Mouse (Mus musculus): Measurements from ENCODE around the gene Acvr1. TPM values are rescaled to one million over a fixed set of nuclear protein-coding genes. Genes with fewer than 3 reads are reported as not detected.
A peak's percentile ranks its signal among the peaks of the same experiment; 100 is the strongest.

The Acvr1 gene
- polyA plus RNA-seq, 1 experiment from 2014 or later, result 9.4 TPM

- no peaks in the 10 kb centered on the region for H3K9me3 ChIP-seq
- H3K27ac ChIP-seq, result no peak overlapping the region
- WGBS, result 67% methylated on average over 9 of the region's 9 CpGs
- peaks cover 13% of the 10 kb centered on the region; the same call in 1 of the 2 replicates for H3K36me3 ChIP-seq
- H3K27me3 ChIP-seq (ENCODE audit: insufficient read depth, poor library complexity, severe bottlenecking), result no peaks in the 10 kb centered on the region
- no peak overlapping the region for H3K4me3 ChIP-seq
- peaks cover 30% of the 10 kb centered on the region for H3K4me1 ChIP-seq
- DNase-seq (ENCODE audit: low spot score), result no peak
These were observed 85.4 kb downstream of the Acvr1 start for GRCm38 (mm10) chr2:58481450-58482100.

- Histone ChIP-seq H3K9me3 (no peaks in the 10 kb centered on the region), H3K27me3 (ENCODE audit: insufficient read depth, poor library complexity, severe bottlenecking) (no peaks in the 10 kb centered on the region), H3K27ac (0 out of 2 replicates have a peak overlapping the region, but pooled peaks have one; percentile 4), H3K4me1 (peaks cover 22% of the 10 kb centered on the region), H3K4me3 (no peak overlapping the region), H3K36me3 (peaks cover 20% of the 10 kb centered on the region; the same call in 1 of the 2 replicates)
- DNase-seq (ENCODE audit: low spot score), result no peak
- 64% methylated on average over 6 of the region's 6 CpGs for WGBS
These were observed 86.2 kb downstream of the Acvr1 start for GRCm38 (mm10) chr2:58480764-58481163.

GRCm38 (mm10) chr2:58479536-58479935, 87.4 kb downstream of the Acvr1 start:
- DNase-seq (ENCODE audit: low spot score), result no peak

GRCm38 (mm10) chr2:58478144-58478543, 88.8 kb downstream of the Acvr1 start:
- DNase-seq (ENCODE audit: low spot score), result no peak
- Histone ChIP-seq H3K27ac (no peak overlapping the region), H3K27me3 (ENCODE audit: insufficient read depth, poor library complexity, severe bottlenecking) (no peaks in the 10 kb centered on the region), H3K4me1 (peaks cover 4% of the 10 kb centered on the region; the same call in 1 of the 2 replicates), H3K36me3 (peaks cover 33% of the 10 kb centered on the region), H3K9me3 (no peaks in the 10 kb centered on the region), H3K4me3 (no peak overlapping the region)
- 87% methylated on average over 4 of the region's 4 CpGs for WGBS

More at GRCm38 (mm10) chr2:58479536-58479935, 87.4 kb downstream of the Acvr1 start:
- Histone ChIP-seq H3K27ac (no peak overlapping the region), H3K27me3 (ENCODE audit: insufficient read depth, poor library complexity, severe bottlenecking) (no peaks in the 10 kb centered on the region), H3K4me1 (peaks cover 12% of the 10 kb centered on the region), H3K9me3 (no peaks in the 10 kb centered on the region), H3K4me3 (no peak overlapping the region), H3K36me3 (peaks cover 23% of the 10 kb centered on the region; the same call in 1 of the 2 replicates)
- WGBS, result 91% methylated on average over 10 of the region's 10 CpGs

GRCm38 (mm10) chr2:58476956-58477715, 89.8 kb downstream of the Acvr1 start:
- Histone ChIP-seq H3K36me3 (peaks cover 39% of the 10 kb centered on the region), H3K27ac (no peak overlapping the region), H3K27me3 (ENCODE audit: insufficient read depth, poor library complexity, severe bottlenecking) (no peaks in the 10 kb centered on the region), H3K4me3 (no peak overlapping the region), H3K9me3 (no peaks in the 10 kb centered on the region), H3K4me1 (peaks cover 4% of the 10 kb centered on the region; the same call in 1 of the 2 replicates)
- DNase-seq (ENCODE audit: low spot score), result peak; percentile 84
- whole genome bisulfite sequencing, result 57% methylated on average over 12 of the region's 12 CpGs

- H3K4me1 ChIP-seq, result no peaks in the 10 kb centered on the region
- H3K27ac ChIP-seq, result no peak overlapping the region
- H3K9me3 ChIP-seq, result no peaks in the 10 kb centered on the region
- 88% methylated on average over 8 of the region's 8 CpGs for WGBS
- peaks cover 48% of the 10 kb centered on the region for H3K36me3 ChIP-seq
- no peak for DNase-seq (ENCODE audit: low spot score)
- H3K27me3 ChIP-seq (ENCODE audit: insufficient read depth, poor library complexity, severe bottlenecking), result no peaks in the 10 kb centered on the region
- no peak overlapping the region for H3K4me3 ChIP-seq
These were observed 91.4 kb downstream of the Acvr1 start for GRCm38 (mm10) chr2:58475578-58475977.

- no peak overlapping the region for H3K27ac ChIP-seq
- no peak for DNase-seq (ENCODE audit: low spot score)
- no peak overlapping the region for H3K4me3 ChIP-seq
- H3K27me3 ChIP-seq (ENCODE audit: insufficient read depth, poor library complexity, severe bottlenecking), result no peaks in the 10 kb centered on the region
- 94% methylated on average over 7 of the region's 7 CpGs for WGBS
- H3K36me3 ChIP-seq, result peaks cover 74% of the 10 kb centered on the region
- H3K9me3 ChIP-seq, result no peaks in the 10 kb centered on the region
- H3K4me1 ChIP-seq, result no peaks in the 10 kb centered on the region
These were observed 96.7 kb downstream of the Acvr1 start for GRCm38 (mm10) chr2:58470290-58470689.

GRCm38 (mm10) chr2:58469816-58470215, 97.1 kb downstream of the Acvr1 start, which contains the start of gene Gm17409:
Gene Gm17409, plus strand, starts transcription at chr2:58470116.
- no peak within 1 kb of the TSS for H3K4me3 ChIP-seq
- no peaks in the 10 kb centered on the region for H3K9me3 ChIP-seq
- H3K27me3 ChIP-seq (ENCODE audit: insufficient read depth, poor library complexity, severe bottlenecking), result no peaks in the 10 kb centered on the region
- 88% methylated on average over 7 of the region's 7 CpGs for WGBS
- peaks cover 79% of the 10 kb centered on the region for H3K36me3 ChIP-seq
- no peak within 1 kb of the TSS for H3K27ac ChIP-seq
- DNase-seq (ENCODE audit: low spot score), result no peak
- no peaks in the 10 kb centered on the region for H3K4me1 ChIP-seq

- Histone ChIP-seq H3K9me3 (no peaks in the 10 kb centered on the region), H3K27ac (no peak overlapping the region), H3K27me3 (ENCODE audit: insufficient read depth, poor library complexity, severe bottlenecking) (no peaks in the 10 kb centered on the region), H3K4me3 (no peak overlapping the region), H3K36me3 (peaks cover 70% of the 10 kb centered on the region), H3K4me1 (no peaks in the 10 kb centered on the region)
- WGBS, result 82% methylated on average over 14 of the region's 14 CpGs
- no peak for DNase-seq (ENCODE audit: low spot score)
These were observed 108.1 kb downstream of the Acvr1 start for GRCm38 (mm10) chr2:58458820-58459371.

GRCm38 (mm10) chr2:58457488-58457865, 109.5 kb downstream of the Acvr1 start:
- no peaks in the 10 kb centered on the region for H3K4me1 ChIP-seq
- no peak overlapping the region for H3K4me3 ChIP-seq
- DNase-seq (ENCODE audit: low spot score), result no peak
- no peaks in the 10 kb centered on the region for H3K27me3 ChIP-seq (ENCODE audit: insufficient read depth, poor library complexity, severe bottlenecking)
- no peaks in the 10 kb centered on the region for H3K9me3 ChIP-seq
- peaks cover 66% of the 10 kb centered on the region for H3K36me3 ChIP-seq
- 93% methylated on average over 5 of the region's 5 CpGs for WGBS
- no peak overlapping the region for H3K27ac ChIP-seq

GRCm38 (mm10) chr2:58456843-58457487, 110.0 kb downstream of the Acvr1 start:
- peaks cover 61% of the 10 kb centered on the region for H3K36me3 ChIP-seq

GRCm38 (mm10) chr2:58454095-58454865, 112.7 kb downstream of the Acvr1 start:
- WGBS, result 91% methylated on average over 16 of the region's 16 CpGs
- peaks cover 39% of the 10 kb centered on the region for H3K36me3 ChIP-seq
- H3K27me3 ChIP-seq (ENCODE audit: insufficient read depth, poor library complexity, severe bottlenecking), result no peaks in the 10 kb centered on the region

More at GRCm38 (mm10) chr2:58456843-58457487, 110.0 kb downstream of the Acvr1 start:
- H3K27me3 ChIP-seq (ENCODE audit: insufficient read depth, poor library complexity, severe bottlenecking), result no peaks in the 10 kb centered on the region
- no peak for DNase-seq (ENCODE audit: low spot score)
- no peak overlapping the region for H3K4me3 ChIP-seq
- no peak overlapping the region for H3K27ac ChIP-seq
- WGBS, result 87% methylated on average over 8 of the region's 8 CpGs
- no peaks in the 10 kb centered on the region for H3K9me3 ChIP-seq
- no peaks in the 10 kb centered on the region for H3K4me1 ChIP-seq

More at GRCm38 (mm10) chr2:58454095-58454865, 112.7 kb downstream of the Acvr1 start:
- H3K4me3 ChIP-seq, result no peak overlapping the region
- no peak overlapping the region for H3K27ac ChIP-seq
- no peaks in the 10 kb centered on the region for H3K9me3 ChIP-seq
- DNase-seq (ENCODE audit: low spot score), result no peak
- H3K4me1 ChIP-seq, result no peaks in the 10 kb centered on the region
